Comparison of ENCODE assay signal across 20 mouse cellular contexts in genomic region chr9:63139661-63140060, GRCm38 (mm10). TPM values are rescaled to one million over a fixed set of nuclear protein-coding genes. Genes with fewer than 3 reads are reported as not detected.
DNase-seq lines count a peak whose midpoint lies in the region; ATAC-seq lines count a peak whose summit lies in the region.
"Had no signal": no experiment of that assay in that cellular context is flagged by ENCODE, and none has a peak within 500 bp of the region (broad histone marks: within the 10 kb centered on the region; RNA-seq: fewer than 3 reads in every experiment).

No protein-coding gene starts in this region.

- peaks cover 99% of the 10 kb centered on the region for H3K27me3 ChIP-seq in kidney, embryonic 15.5 days
- H3K27me3 ChIP-seq in embryonic facial prominence, embryonic 13.5 days, result peaks cover 99% of the 10 kb centered on the region
- H3K27me3 ChIP-seq in hindbrain, embryonic 13.5 days, result peaks cover 97% of the 10 kb centered on the region
- H3K27me3 ChIP-seq in neural tube, embryonic 13.5 days, result peaks cover 97% of the 10 kb centered on the region

- peaks cover 68% of the 10 kb centered on the region for H3K4me1 ChIP-seq in kidney, embryonic 15.5 days
- peaks cover 72% of the 10 kb centered on the region for H3K4me1 ChIP-seq in embryonic facial prominence, embryonic 13.5 days
- H3K4me1 ChIP-seq in hindbrain, embryonic 13.5 days (replicated peaks), result peaks cover 80% of the 10 kb centered on the region
- peaks cover 90% of the 10 kb centered on the region for H3K4me1 ChIP-seq in neural tube, embryonic 13.5 days (replicated peaks)

- DNase-seq in kidney, adult 8-10 months, result no peak
- no peak for DNase-seq in lung, postnatal 14 days
- no peak for DNase-seq in heart, postnatal 4 days
- DNase-seq: adrenal gland, adult 2 months; cerebellum, adult 9-10 months; gastrocnemius, postnatal 10 days; kidney, adult 18-20 months; kidney, postnatal 14 days; lung, adult 18-20 months; thymus, adult 2 months had no signal

- 0 out of 2 replicates have a peak overlapping the region, but pooled peaks have one; percentile 2 for H3K4me3 ChIP-seq in kidney, embryonic 15.5 days (replicated peaks)
- 0 out of 2 replicates have a peak overlapping the region, but pooled peaks have one; percentile 2 for H3K4me3 ChIP-seq in embryonic facial prominence, embryonic 13.5 days
- H3K4me3 ChIP-seq in hindbrain, embryonic 13.5 days, result peak overlapping the region; percentile 32
- peak overlapping the region; percentile 51 for H3K4me3 ChIP-seq in neural tube, embryonic 13.5 days
- H3K4me3 ChIP-seq: layer of hippocampus, adult 2 months; megakaryocyte, embryonic 14.5 days; stomach, embryonic 15.5 days had no signal

- ATAC-seq in kidney, embryonic 15.5 days (replicated peaks; ENCODE audit: low FRiP score), result no peak
- ATAC-seq in embryonic facial prominence, embryonic 13.5 days (ENCODE audit: insufficient number of reproducible peaks, insufficient read depth, low FRiP score, low TSS enrichment, low read depth), result no peak
- no peak for ATAC-seq in hindbrain, embryonic 13.5 days (ENCODE audit: low FRiP score)
- ATAC-seq in neural tube, embryonic 13.5 days (ENCODE audit: low read depth), result no peak

- H3K4me2 ChIP-seq in kidney, embryonic 15.5 days, result no peak overlapping the region
- H3K4me2 ChIP-seq in embryonic facial prominence, embryonic 13.5 days, result no peak overlapping the region
- H3K4me2 ChIP-seq in hindbrain, embryonic 13.5 days, result peak overlapping the region; percentile 67
- peak overlapping the region; percentile 61 for H3K4me2 ChIP-seq in neural tube, embryonic 13.5 days
- H3K4me2 ChIP-seq: liver, embryonic 11.5 days had no signal

- H3K27ac ChIP-seq in kidney, embryonic 15.5 days, result no peak overlapping the region
- H3K27ac ChIP-seq in embryonic facial prominence, embryonic 13.5 days, result no peak overlapping the region
- peak overlapping the region; percentile 72 for H3K27ac ChIP-seq in hindbrain, embryonic 13.5 days
- peak overlapping the region; percentile 74 for H3K27ac ChIP-seq in neural tube, embryonic 13.5 days (replicated peaks)
- H3K27ac ChIP-seq: forebrain, embryonic 10.5 days; heart, embryonic 15.5 days; layer of hippocampus, adult 2 months; stomach, embryonic 15.5 days had no signal

- H3K9ac ChIP-seq in kidney, embryonic 15.5 days, result no peak overlapping the region
- no peak overlapping the region for H3K9ac ChIP-seq in embryonic facial prominence, embryonic 13.5 days
- peak overlapping the region; percentile 58; the same call in 1 of the 2 replicates for H3K9ac ChIP-seq in hindbrain, embryonic 13.5 days
- H3K9ac ChIP-seq in neural tube, embryonic 13.5 days, result peak overlapping the region; percentile 74
- H3K9ac ChIP-seq: heart, embryonic 15.5 days; stomach, embryonic 15.5 days had no signal

- WGBS in kidney, embryonic 15.5 days, result 3% methylated on average over 17 of the region's 17 CpGs
- WGBS in embryonic facial prominence, embryonic 13.5 days, result 2% methylated on average over 17 of the region's 17 CpGs
- WGBS in hindbrain, embryonic 13.5 days, result 2% methylated on average over 17 of the region's 17 CpGs
- 1% methylated on average over 17 of the region's 17 CpGs for WGBS in neural tube, embryonic 13.5 days

- H3K36me3 ChIP-seq in kidney, embryonic 15.5 days, result no peaks in the 10 kb centered on the region
- no peaks in the 10 kb centered on the region for H3K36me3 ChIP-seq in embryonic facial prominence, embryonic 13.5 days
- no peaks in the 10 kb centered on the region for H3K36me3 ChIP-seq in hindbrain, embryonic 13.5 days
- H3K36me3 ChIP-seq in neural tube, embryonic 13.5 days, result no peaks in the 10 kb centered on the region
- H3K36me3 ChIP-seq: forebrain, embryonic 10.5 days; heart, embryonic 15.5 days; stomach, embryonic 15.5 days had no signal

- H3K9me3 ChIP-seq in kidney, embryonic 15.5 days (replicated peaks), result no peaks in the 10 kb centered on the region
- H3K9me3 ChIP-seq in embryonic facial prominence, embryonic 13.5 days, result no peaks in the 10 kb centered on the region
- no peaks in the 10 kb centered on the region for H3K9me3 ChIP-seq in hindbrain, embryonic 13.5 days
- no peaks in the 10 kb centered on the region for H3K9me3 ChIP-seq in neural tube, embryonic 13.5 days
- H3K9me3 ChIP-seq: forebrain, embryonic 10.5 days; heart, embryonic 15.5 days; stomach, embryonic 15.5 days had no signal

RNA-seq across cellular contexts. Expression of gene Skor1, which starts 9.1 kb away (rescaled TPM):
- not detected in 2 replicates for polyA plus RNA-seq in kidney, embryonic 15.5 days (2015; fragmentation: Nextera tagmentation; extraction: Ambion mirVana)
- 0.58 TPM in 1 of 2 replicates, not detected in the other for polyA plus RNA-seq in embryonic facial prominence, embryonic 13.5 days (2015; fragmentation: Nextera tagmentation; extraction: Ambion mirVana)
- 18.5 and 25.5 TPM in 2 replicates for polyA plus RNA-seq in hindbrain, embryonic 13.5 days (2015; fragmentation: Nextera tagmentation; extraction: Ambion mirVana)
- 25.4 and 27.9 TPM in 2 replicates for polyA plus RNA-seq in neural tube, embryonic 13.5 days (2015; fragmentation: Nextera tagmentation; extraction: Ambion mirVana)
- total RNA-seq in heart, postnatal 4 days (2021), result under 1 TPM; 0.10 to 0.23 TPM
- polyA plus RNA-seq: heart, embryonic 15.5 days; liver, embryonic 11.5 days; stomach, embryonic 15.5 days had no signal

Comparison
In these comparisons a context has a peak if more than half of its experiments do, and no peak if none do; other contexts are left out.
1. H3K27ac ChIP-seq: peak in hindbrain, embryonic 13.5 days (single experiment) and neural tube, embryonic 13.5 days (single experiment); none in kidney, embryonic 15.5 days (single experiment) and embryonic facial prominence, embryonic 13.5 days (single experiment).
2. H3K4me2 ChIP-seq: peak in hindbrain, embryonic 13.5 days (single experiment) and neural tube, embryonic 13.5 days (single experiment); none in kidney, embryonic 15.5 days (single experiment) and embryonic facial prominence, embryonic 13.5 days (single experiment).
3. H3K9ac ChIP-seq: peak in hindbrain, embryonic 13.5 days (single experiment) and neural tube, embryonic 13.5 days (single experiment); none in kidney, embryonic 15.5 days (single experiment) and embryonic facial prominence, embryonic 13.5 days (single experiment).
4. RNA of gene Skor1, which starts 9.1 kb away (polyA plus RNA-seq): 18.5 to 25.5 TPM in hindbrain, embryonic 13.5 days and 25.4 to 27.9 TPM in neural tube, embryonic 13.5 days; 0.58 TPM in embryonic facial prominence, embryonic 13.5 days and not detected in kidney, embryonic 15.5 days; every median in the first group is over 10 times any median in the second.
5. Peak in every context shown above with its lines, with median percentiles within 50 percentile points of each other: H3K4me3 ChIP-seq.